ENCODE assay signal across 12 mouse cellular contexts in the genomic region with DNA sequence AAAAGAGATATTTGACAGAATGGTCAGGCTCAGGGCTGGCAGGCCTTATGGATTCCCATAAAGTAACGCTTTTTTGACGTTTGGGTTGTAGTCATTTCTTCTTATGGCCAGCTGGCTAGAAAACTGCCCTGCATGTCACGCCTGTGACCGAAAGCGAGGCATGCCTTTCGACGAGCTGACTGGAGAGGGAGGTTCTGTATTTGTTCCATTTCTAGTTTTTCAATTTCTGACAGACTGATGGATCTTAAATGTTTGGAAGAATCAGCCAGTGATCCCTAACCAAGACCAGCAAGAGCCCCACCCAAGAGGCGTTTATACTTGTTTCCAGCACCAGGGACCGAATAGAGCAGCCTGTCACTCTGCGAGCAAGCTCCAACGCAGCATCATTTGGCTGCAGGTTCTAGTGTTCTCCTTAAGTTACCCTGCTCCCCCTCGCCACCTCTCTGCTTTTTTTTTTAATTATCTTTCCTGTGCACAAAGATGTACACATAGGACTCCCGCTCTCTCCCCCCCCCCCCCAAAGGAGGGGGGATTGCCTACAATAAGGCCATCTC.
A peak's percentile ranks its signal among the peaks of the same experiment; 100 is the strongest.
DNase-seq lines count a peak whose midpoint lies in the region; ATAC-seq and TF ChIP-seq lines count a peak whose summit lies in the region.
"Had no signal": no experiment of that assay in that cellular context is flagged by ENCODE, and none has a peak within 500 bp of the region (broad histone marks: within the 10 kb centered on the region; RNA-seq: fewer than 3 reads in every experiment).

No protein-coding gene starts in this region.

- no peak for TF ChIP-seq CTCF in heart, postnatal 0 days (IDR thresholded peaks at IDR 0.05; ENCODE audit: low read depth)

- no peaks in the 10 kb centered on the region for H3K36me3 ChIP-seq in heart, postnatal 0 days (replicated peaks; ENCODE audit: control insufficient read depth, insufficient read depth, low read length)
- no peaks in the 10 kb centered on the region for H3K36me3 ChIP-seq in forebrain, embryonic 12.5 days (replicated peaks)
- no peaks in the 10 kb centered on the region for H3K36me3 ChIP-seq in midbrain, embryonic 13.5 days
- H3K36me3 ChIP-seq: liver, embryonic 13.5 days had no signal

- H3K27ac ChIP-seq in heart, postnatal 0 days (ENCODE audit: low read depth) = no peak overlapping the region
- H3K27ac ChIP-seq in forebrain, embryonic 12.5 days = 0 out of 2 replicates have a peak overlapping the region, but pooled peaks have one; percentile 13
- H3K27ac ChIP-seq in midbrain, embryonic 13.5 days = peak overlapping the region; percentile 17; the same call in 1 of the 2 replicates
- H3K27ac ChIP-seq: kidney, postnatal 0 days; liver, embryonic 13.5 days had no signal

- H3K9ac ChIP-seq in heart, postnatal 0 days (replicated peaks; ENCODE audit: low read depth, low read length) = no peak overlapping the region
- H3K9ac ChIP-seq in forebrain, embryonic 12.5 days = peak overlapping the region; percentile 36
- peak overlapping the region; percentile 36 for H3K9ac ChIP-seq in midbrain, embryonic 13.5 days (replicated peaks)
- H3K9ac ChIP-seq: liver, embryonic 13.5 days had no signal

- DNase-seq in heart, postnatal 0 days (ENCODE audit: low spot score) = no peak
- DNase-seq in heart, postnatal 4 days = no peak
- DNase-seq in embryo, embryonic 11 days = peak; percentile 29
- no peak for DNase-seq in gastrocnemius, adult 18-20 months (ENCODE audit: low spot score)
- no peak for DNase-seq in frontal cortex, postnatal 36 days (ENCODE audit: low spot score in 2 of 2)
- DNase-seq in thymus, postnatal 0 days (ENCODE audit: low spot score) = no peak
- DNase-seq: liver, embryonic 13.5 days had no signal

- H3K27me3 ChIP-seq in heart, postnatal 0 days (ENCODE audit: control insufficient read depth, insufficient read depth, low read length) = no peaks in the 10 kb centered on the region
- H3K27me3 ChIP-seq in forebrain, embryonic 12.5 days = 0 out of 2 replicates have a peak, but pooled peaks cover 3% of the 10 kb centered on the region
- H3K27me3 ChIP-seq in midbrain, embryonic 13.5 days = no peaks in the 10 kb centered on the region
- H3K27me3 ChIP-seq: liver, embryonic 13.5 days had no signal

- no peak for TF ChIP-seq EP300 in heart, postnatal 0 days (IDR thresholded peaks at IDR 0.05; ENCODE audit: low read depth)

- H3K4me1 ChIP-seq in heart, postnatal 0 days (ENCODE audit: control insufficient read depth, insufficient read depth) = no peaks in the 10 kb centered on the region
- H3K4me1 ChIP-seq in forebrain, embryonic 12.5 days = peaks cover 17% of the 10 kb centered on the region
- peaks cover 15% of the 10 kb centered on the region for H3K4me1 ChIP-seq in midbrain, embryonic 13.5 days (replicated peaks)
- H3K4me1 ChIP-seq: liver, embryonic 13.5 days had no signal

- H3K9me3 ChIP-seq in heart, postnatal 0 days (replicated peaks; ENCODE audit: control insufficient read depth, low read length) = no peaks in the 10 kb centered on the region
- H3K9me3 ChIP-seq in forebrain, embryonic 12.5 days = no peaks in the 10 kb centered on the region
- no peaks in the 10 kb centered on the region for H3K9me3 ChIP-seq in midbrain, embryonic 13.5 days
- H3K9me3 ChIP-seq: liver, embryonic 13.5 days had no signal

- ATAC-seq in heart, postnatal 0 days (ENCODE audit: insufficient read depth, low read depth) = no peak
- ATAC-seq in forebrain, embryonic 12.5 days (ENCODE audit: low FRiP score) = peak; percentile 64; the same call in 1 of the 2 replicates
- ATAC-seq in midbrain, embryonic 13.5 days = peak; percentile 65; the same call in 1 of the 2 replicates

- WGBS in heart, postnatal 0 days = 53% methylated on average over 13 of the region's 13 CpGs
- WGBS in forebrain, embryonic 12.5 days = 12% methylated on average over 13 of the region's 13 CpGs
- 25% methylated on average over 12 of the region's 13 CpGs for WGBS in midbrain, embryonic 13.5 days

- H3K4me3 ChIP-seq in heart, postnatal 0 days (ENCODE audit: low read depth, low read length) = no peak overlapping the region
- H3K4me3 ChIP-seq in forebrain, embryonic 12.5 days (replicated peaks) = peak overlapping the region; percentile 27
- H3K4me3 ChIP-seq in midbrain, embryonic 13.5 days (replicated peaks) = peak overlapping the region; percentile 21
- H3K4me3 ChIP-seq: erythroblast, embryonic 14.5 days; liver, embryonic 13.5 days; myocyte had no signal

- H3K4me2 ChIP-seq in heart, postnatal 0 days (ENCODE audit: low read depth, low read length) = peak overlapping the region; percentile 6; the same call in 1 of the 2 replicates
- peak overlapping the region; percentile 56 for H3K4me2 ChIP-seq in forebrain, embryonic 12.5 days
- H3K4me2 ChIP-seq in midbrain, embryonic 13.5 days (replicated peaks) = peak overlapping the region; percentile 55
- H3K4me2 ChIP-seq: liver, embryonic 13.5 days had no signal

Comparison
In these comparisons a context has a peak if more than half of its experiments do, and no peak if none do; other contexts are left out.
1. H3K4me2 ChIP-seq: peak in every context shown above with its lines; median percentile 56 in forebrain, embryonic 12.5 days; 55 in midbrain, embryonic 13.5 days; 6 in heart, postnatal 0 days.